Mouse (Mus musculus) E14TG2a.4 (cell line): ENCODE measurements at regions not wholly inside any gene's neighbourhood (a gene's known extent, or its start where the extent isn't known, plus 50 kb on each side); places are given as distances from the start of the nearest gene placed in this dataset.

Experiments used
- CTCF ChIP-seq: conservative IDR thresholded peaks from 2 replicates; pipeline ENCODE4 v1.5.1; 2014; ENCODE audit warnings: low read length
- NANOG ChIP-seq: IDR thresholded peaks from 2 replicates; pipeline ENCODE4 v1.6.1; 2014; ENCODE audit warnings: borderline replicate concordance, low read length, mixed read lengths
- POU5F1 ChIP-seq: IDR thresholded peaks from 2 replicates; pipeline ENCODE4 v1.6.1; 2014; ENCODE audit warnings: low read length, borderline replicate concordance

- no peak for TF ChIP-seq CTCF
- TF ChIP-seq NANOG: no peak
- TF ChIP-seq POU5F1: no peak
These were observed 185.6 kb upstream of the Klf6 start for GRCm38 (mm10) chr13:5675668-5676067.
